Mouse (Mus musculus) thymus, adult 2 months (tissue): Measurements from ENCODE around the gene Cep57l1. TPM values are rescaled to one million over a fixed set of nuclear protein-coding genes. Genes with fewer than 3 reads are reported as not detected.
"Not testable (repeated sequence)": the region's sequence is repeated elsewhere in the genome, so short reads cannot be mapped to it uniquely, and the experiment has no call there.

Experiments used
- DNase-seq: peaks from one replicate; pipeline ENCODE4 v3.0.0; 2021
- H3K27ac ChIP-seq: fragments of 200-500 bp; 2 replicates; pipeline ENCODE4 v1.5.1; 2012; ENCODE audit warnings: low read length, control low read depth; ENCODE audit not compliant: control insufficient read depth, insufficient read depth
- H3K27me3 ChIP-seq: fragments of 200-500 bp; 2 replicates; pipeline ENCODE4 v1.6.1; 2012; ENCODE audit warnings: mild to moderate bottlenecking, low read length, moderate library complexity, mixed read lengths; ENCODE audit not compliant: control insufficient read depth, insufficient read depth
- H3K36me3 ChIP-seq: fragments of 200-500 bp; 2 replicates; pipeline ENCODE4 v1.6.1; 2012; ENCODE audit warnings: mild to moderate bottlenecking, low read length, moderate library complexity; ENCODE audit not compliant: control insufficient read depth, insufficient read depth
- H3K4me1 ChIP-seq: fragments of 200-500 bp; replicated peaks from 2 replicates; pipeline ENCODE4 v1.6.1; 2012; ENCODE audit warnings: low read length; ENCODE audit not compliant: control insufficient read depth, insufficient read depth
- H3K4me3 ChIP-seq: fragments of 200-500 bp; 2 replicates; pipeline ENCODE4 v1.5.1; 2012; ENCODE audit warnings: mild to moderate bottlenecking, low read length, control low read depth, moderate library complexity; ENCODE audit not compliant: control insufficient read depth, insufficient read depth
- CTCF ChIP-seq: fragments of 200-500 bp; IDR thresholded peaks from 2 replicates; pipeline ENCODE4 v1.5.1; 2012; ENCODE audit warnings: mild to moderate bottlenecking, control low read depth, low read length, moderate library complexity, borderline replicate concordance; ENCODE audit not compliant: control insufficient read depth, poor library complexity, insufficient read depth; ENCODE audit errors: extremely low read depth
- POLR2A ChIP-seq: fragments of 200-500 bp; IDR thresholded peaks from 2 replicates; pipeline ENCODE4 v1.6.1; 2012; ENCODE audit warnings: mild to moderate bottlenecking, low read length, control low read depth, moderate library complexity; ENCODE audit not compliant: control insufficient read depth, poor library complexity, insufficient read depth; ENCODE audit errors: extremely low read depth
- WGBS: fragments of 180-500 bp; shearing (Covaris S2); methylation state at CpG from one replicate; pipeline ENCODE4 v1.1.7; 2018; 5-methylcytosine and 5-hydroxymethylcytosine counted together
- polyA plus RNA-seq: library from polyadenylated mRNA; depleted of rRNA; stranded (reverse); fragments of >200 nt; gene quantifications from 2 replicates; pipeline ENCODE4 v1.2.3, GENCODE M21; 2012

Cep57l1 gene
- polyA plus RNA-seq, 1 experiment: 6.5 TPM

- Histone ChIP-seq H3K27me3 (no peaks in the 10 kb centered on the region), H3K36me3 (no peaks in the 10 kb centered on the region), H3K4me1 (no peaks in the 10 kb centered on the region), H3K4me3 (no peak overlapping the region), H3K27ac (no peak overlapping the region)
- WGBS: 95% methylated on average over 4 of the region's 4 CpGs
- DNase-seq: no peak
- TF ChIP-seq CTCF: no peak
- no peak for TF ChIP-seq POLR2A
Observed at GRCm38 (mm10) chr10:41823916-41824315, 14.2 kb upstream of the Cep57l1 start.

- 85% methylated on average over 4 of the region's 4 CpGs for WGBS
- H3K4me3 ChIP-seq, H3K36me3 ChIP-seq, H3K4me1 ChIP-seq, DNase-seq, H3K27me3 ChIP-seq, H3K27ac ChIP-seq: not testable (repeated sequence)
Observed at GRCm38 (mm10) chr10:41823282-41823675, 13.6 kb upstream of the Cep57l1 start.

DNA sequence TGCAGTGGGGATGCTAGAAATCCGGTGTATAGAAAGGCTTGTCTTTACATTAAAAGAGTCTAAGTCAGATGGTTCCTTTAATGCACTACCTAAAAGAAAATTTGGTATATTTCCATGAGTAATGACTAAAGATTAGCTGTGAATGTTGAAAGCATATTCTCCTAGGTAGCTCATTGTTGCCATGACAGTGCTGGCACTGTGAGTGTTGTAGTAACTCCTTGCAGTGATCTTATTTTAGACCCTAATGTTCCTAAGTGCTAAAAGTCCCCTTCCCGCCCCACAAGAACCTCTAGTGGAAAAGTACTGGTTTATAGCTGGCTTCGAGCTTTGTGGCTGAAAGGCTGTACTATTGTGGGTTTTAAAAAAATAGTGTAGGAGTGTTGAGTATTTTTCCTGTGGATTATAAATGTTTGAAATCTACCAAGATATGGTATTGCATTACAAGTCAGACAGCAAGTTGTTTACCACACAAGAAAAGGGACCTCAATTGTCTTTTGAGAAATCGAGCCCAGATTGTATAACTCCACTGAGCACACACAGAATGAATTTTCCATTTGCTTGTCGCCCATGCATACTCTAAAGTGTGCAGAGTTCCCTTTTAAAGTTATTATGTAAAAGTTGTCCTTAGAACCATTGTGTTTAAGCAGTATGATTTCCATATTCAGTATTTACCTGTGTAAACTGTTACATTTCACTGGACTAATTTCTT, 13.1 kb upstream of the Cep57l1 start:
- no peak overlapping the region for H3K27ac ChIP-seq
- no peaks in the 10 kb centered on the region for H3K27me3 ChIP-seq
- no peak overlapping the region for H3K4me3 ChIP-seq
- H3K4me1 ChIP-seq: no peaks in the 10 kb centered on the region
- TF ChIP-seq POLR2A (no peak), CTCF (no peak)
- 44% methylated on average over 5 of the region's 5 CpGs for WGBS
- H3K36me3 ChIP-seq: no peaks in the 10 kb centered on the region
- no peak for DNase-seq

- DNase-seq: no peak
- no peak overlapping the region for H3K4me3 ChIP-seq
- no peak for TF ChIP-seq POLR2A
- no peak for TF ChIP-seq CTCF
- H3K27me3 ChIP-seq: no peaks in the 10 kb centered on the region
- WGBS: 96% methylated on average over 6 of the region's 6 CpGs
- peaks cover 4% of the 10 kb centered on the region for H3K4me1 ChIP-seq
- no peaks in the 10 kb centered on the region for H3K36me3 ChIP-seq
- H3K27ac ChIP-seq: no peak overlapping the region
Observed at GRCm38 (mm10) chr10:41821171-41821570, 11.5 kb upstream of the Cep57l1 start.

- TF ChIP-seq CTCF (no peak), POLR2A (no peak)
- no peak for DNase-seq
- Histone ChIP-seq H3K4me1 (peaks cover 6% of the 10 kb centered on the region), H3K27me3 (no peaks in the 10 kb centered on the region), H3K36me3 (no peaks in the 10 kb centered on the region), H3K27ac (no peak overlapping the region), H3K4me3 (no peak overlapping the region)
- 96% methylated on average over 5 of the region's 5 CpGs for WGBS
Observed at GRCm38 (mm10) chr10:41820401-41820800, 10.7 kb upstream of the Cep57l1 start.

GRCm38 (mm10) chr10:41819307-41819706, 9.6 kb upstream of the Cep57l1 start:
- DNase-seq: no peak
- Histone ChIP-seq H3K36me3 (no peaks in the 10 kb centered on the region), H3K4me1 (peaks cover 8% of the 10 kb centered on the region), H3K27me3 (no peaks in the 10 kb centered on the region), H3K4me3 (no peak overlapping the region), H3K27ac (no peak overlapping the region)
- 93% methylated on average over 3 of the region's 3 CpGs for WGBS
- TF ChIP-seq CTCF: no peak
- no peak for TF ChIP-seq POLR2A

GRCm38 (mm10) chr10:41818733-41819070, 9.0 kb upstream of the Cep57l1 start:
- peaks cover 12% of the 10 kb centered on the region for H3K4me1 ChIP-seq
- DNase-seq: not testable (repeated sequence)

More at GRCm38 (mm10) chr10:41818733-41819070, 9.0 kb upstream of the Cep57l1 start:
- WGBS: 94% methylated on average over 6 of the region's 6 CpGs
- H3K27ac ChIP-seq, H3K4me3 ChIP-seq, H3K27me3 ChIP-seq, H3K36me3 ChIP-seq: not testable (repeated sequence)
